Mouse (Mus musculus): ENCODE measurements around the gene Cdh3. TPM values are rescaled to one million over a fixed set of nuclear protein-coding genes. Genes with fewer than 3 reads are reported as not detected.

Cdh3 gene
- total RNA-seq (2017): not detected in 2 replicates

DNA sequence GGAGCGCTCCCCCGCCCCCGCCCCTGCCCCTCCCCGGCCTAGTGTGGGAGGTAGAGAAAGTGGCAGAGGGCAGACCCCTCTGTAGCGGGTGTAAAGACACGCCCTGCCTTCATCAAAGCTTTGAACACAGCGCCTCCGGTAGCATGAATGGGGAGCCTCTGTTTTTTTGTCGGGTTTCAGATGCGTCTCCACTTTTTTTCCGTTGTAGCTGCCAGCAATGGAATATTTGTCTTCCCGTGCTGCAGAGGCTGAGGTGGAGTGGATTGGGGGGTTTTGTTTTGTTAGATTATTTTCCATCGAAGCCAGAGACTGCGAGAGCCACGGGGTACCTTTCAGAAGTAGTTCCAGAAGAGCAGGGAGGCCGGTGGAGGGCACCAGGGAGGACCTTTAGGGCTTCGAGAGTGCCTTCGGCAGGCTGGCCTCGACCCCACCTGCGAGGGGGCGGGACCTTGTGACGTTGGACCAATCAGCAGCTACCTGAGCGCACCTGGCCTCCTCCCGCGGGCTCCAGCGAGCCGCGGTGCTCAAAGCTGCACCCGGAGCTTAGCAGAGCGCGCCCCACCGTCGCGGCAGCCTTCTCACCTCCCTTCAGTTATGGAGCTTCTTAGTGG is at the start of gene Cdh3:
Gene Cdh3 (plus strand): TSS at position 527 of the 611 bp plus-strand sequence.
- ATAC-seq (replicated peaks; ENCODE audit: low read depth, poor library complexity, severe bottlenecking): no peak

DNA sequence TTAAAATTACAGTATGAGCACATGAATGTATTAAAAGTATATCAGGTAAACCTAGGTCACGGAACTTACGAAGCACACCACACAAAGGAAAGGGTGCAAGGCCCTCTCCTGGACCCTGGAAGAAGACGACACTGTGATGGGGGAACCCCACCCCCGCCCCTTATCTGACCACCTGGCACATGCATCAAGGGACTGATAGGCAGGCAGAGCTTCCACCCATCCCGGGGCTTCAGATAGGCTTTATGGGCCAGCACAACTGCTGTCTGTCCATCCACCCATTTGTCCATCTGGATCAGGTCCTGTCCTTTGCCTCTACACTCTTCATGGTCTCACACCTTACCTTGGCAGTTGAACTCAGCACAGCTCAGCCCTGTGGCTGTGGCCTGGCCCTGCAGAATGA is 48.6 kb upstream of the Cdh3 start:
- no peak for ATAC-seq (replicated peaks; ENCODE audit: low read depth, poor library complexity, severe bottlenecking)

DNA sequence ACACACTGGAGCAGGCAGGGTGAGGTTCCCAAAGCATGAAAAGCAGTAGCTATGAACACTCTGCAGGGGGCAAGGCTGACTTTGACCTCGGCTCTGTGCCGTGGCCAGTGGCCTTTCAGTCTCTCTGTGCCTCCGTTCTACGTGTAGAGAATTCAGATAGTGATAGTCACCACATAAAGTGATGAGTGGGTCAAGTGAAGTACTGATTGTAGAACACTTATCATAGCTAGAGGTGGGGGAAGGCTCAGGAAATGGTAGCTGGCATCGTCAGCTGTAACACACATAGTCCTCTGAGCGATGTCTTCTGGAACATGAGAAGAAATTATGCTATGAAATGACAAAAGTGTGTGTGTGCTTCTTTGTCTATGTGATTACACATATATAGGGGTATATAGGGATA is 46.9 kb upstream of the Cdh3 start:
- ATAC-seq (replicated peaks; ENCODE audit: low read depth, poor library complexity, severe bottlenecking): no peak

DNA sequence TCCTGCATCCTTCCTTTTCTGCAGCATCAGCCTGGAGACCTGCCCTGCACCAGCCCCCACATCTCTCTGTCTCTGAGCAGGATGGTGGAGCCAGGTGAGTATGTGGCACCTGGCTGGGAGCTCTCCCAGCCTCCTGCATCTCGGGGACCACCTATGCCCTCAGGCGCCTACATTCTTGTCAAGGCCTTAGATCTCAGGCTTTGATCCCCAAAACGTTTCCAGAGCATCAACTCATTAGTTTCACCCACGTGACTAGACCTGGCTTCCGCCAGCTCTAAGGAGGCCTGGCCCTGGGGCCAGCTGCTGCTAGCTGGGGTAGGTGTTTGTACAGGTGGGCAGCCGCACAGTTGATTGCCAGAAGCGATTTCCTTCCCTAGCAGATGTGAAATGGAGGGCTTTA is 41.2 kb upstream of the Cdh3 start:
- no peak for ATAC-seq (replicated peaks; ENCODE audit: low read depth, poor library complexity, severe bottlenecking)

DNA sequence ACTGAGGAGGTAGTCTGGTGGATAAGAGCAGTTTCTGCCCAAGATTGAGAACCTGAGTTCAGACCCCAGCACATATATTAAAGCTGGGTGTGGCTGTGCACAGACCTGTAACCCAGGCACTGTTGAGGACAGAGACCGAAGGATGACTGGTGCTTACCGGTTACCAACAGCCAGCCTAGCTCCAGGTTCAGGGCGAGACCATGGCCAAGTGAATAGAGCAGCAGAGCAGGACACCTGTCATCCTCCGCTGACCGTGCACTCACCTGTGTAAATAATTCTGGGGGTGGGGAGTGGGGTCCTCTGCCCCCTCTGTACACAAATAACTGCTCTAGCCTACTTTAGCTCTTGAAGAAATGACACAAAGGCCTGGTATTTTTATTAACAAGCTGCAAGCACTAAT is 36.7 kb upstream of the Cdh3 start:
- no peak for ATAC-seq (replicated peaks; ENCODE audit: low read depth, poor library complexity, severe bottlenecking)

DNA sequence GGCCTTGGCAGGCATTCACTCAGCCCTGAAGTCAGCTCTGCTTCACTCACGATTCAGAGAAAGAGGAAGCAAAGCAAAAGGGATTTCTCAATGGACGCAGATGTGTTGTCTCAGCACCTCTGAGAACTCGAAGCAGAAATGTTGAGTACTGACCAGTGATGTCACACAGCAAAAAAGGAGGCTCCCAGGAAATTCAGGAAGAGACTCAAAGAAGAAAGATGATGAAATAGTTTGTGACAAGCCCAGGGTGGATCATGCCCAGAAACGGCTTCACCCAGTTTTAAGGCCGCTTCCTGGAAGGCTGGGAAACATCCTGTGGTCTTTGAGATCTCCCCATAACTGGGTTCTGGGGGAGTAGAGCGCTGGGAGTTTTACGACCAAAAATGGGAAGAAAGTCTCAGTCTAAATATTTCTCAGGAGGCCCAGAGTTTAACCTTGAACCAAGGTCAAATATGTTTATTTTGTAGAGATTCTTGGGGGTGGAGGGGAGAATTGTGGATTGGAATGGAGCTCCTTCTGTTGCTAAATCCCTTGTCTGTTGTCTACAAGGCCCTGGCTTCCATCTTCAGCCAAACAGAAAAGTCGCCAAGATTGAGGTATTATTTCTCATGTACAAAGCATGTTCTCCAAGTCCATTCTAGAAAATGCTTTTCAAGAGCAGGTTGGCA is 10.5 kb upstream of the Cdh3 start, which contains the start of gene 6030452D12Rik:
Gene 6030452D12Rik (plus strand): TSS at position 505 of the 668 bp plus-strand sequence.
- ATAC-seq (replicated peaks; ENCODE audit: low read depth, poor library complexity, severe bottlenecking): peak; percentile 81

DNA sequence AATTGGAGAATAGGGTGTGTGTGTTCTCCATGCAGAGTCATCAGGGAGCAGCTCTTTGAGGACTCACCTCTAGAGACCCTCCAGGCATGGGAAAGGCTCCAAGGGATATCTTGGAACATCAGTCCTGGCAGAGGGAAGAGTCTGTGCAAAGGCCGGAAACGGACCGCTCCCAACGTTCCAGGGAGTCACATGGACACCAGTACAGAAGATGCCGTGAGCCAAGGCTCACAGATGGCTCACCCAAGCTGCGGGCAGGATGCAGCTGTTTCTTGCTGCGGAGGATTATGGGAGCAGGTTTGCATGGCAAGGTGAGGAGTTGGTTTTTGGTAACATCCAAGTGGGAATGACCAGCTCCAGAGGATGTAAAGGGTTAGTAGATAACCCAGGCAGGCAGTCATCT is 6.5 kb upstream of the Cdh3 start:
- ATAC-seq (replicated peaks; ENCODE audit: low read depth, poor library complexity, severe bottlenecking): no peak

DNA sequence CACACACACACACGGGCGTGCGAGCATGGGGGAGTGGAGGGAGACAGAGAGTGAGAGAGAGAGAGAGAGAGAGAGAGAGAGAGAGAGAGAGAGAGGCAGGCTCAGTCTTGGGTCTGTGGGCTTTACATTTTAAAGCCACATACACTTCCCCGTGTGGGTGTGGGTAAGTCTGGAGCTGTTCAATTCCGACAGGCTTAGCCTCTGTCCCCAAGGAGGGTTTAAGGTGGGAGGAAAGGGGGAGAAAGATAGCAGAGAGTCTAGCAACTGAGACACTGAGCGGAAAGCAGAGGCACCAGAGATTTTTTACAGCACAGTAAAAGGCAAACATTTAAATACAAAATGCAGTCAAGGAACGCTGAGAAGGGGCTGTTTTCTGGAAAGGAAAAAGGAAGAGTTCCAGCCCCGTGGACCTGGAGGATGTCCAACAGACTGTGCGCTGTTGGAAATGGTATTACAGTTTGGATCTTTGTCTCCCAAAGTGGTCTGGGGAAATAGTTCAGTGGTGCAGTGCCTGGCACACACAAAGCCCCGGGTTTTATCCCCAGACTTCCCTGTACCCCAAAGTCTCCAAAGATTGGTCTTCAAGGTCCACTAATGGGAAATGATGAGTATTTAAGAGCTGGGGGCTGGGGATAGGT is 5.2 kb upstream of the Cdh3 start:
- ATAC-seq (replicated peaks; ENCODE audit: low read depth, poor library complexity, severe bottlenecking): no peak

DNA sequence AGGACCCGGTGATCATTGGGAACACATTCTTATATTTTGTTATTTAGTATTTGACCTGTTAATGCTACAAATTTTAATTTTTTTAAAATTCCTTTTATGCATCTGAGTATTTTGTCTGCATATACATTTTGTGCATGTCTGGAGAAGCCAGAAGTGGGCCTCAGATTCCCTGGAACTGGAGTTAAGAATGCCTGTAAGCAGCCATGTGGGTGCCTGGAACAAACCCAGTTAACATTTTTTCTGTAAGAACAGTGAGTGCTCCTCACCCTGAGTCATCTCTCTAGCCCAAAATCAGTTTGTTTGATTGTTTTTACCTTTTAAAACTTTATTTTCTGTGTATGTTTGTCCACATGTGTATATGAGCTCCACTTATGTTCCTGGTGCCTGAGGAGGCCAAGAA is 4.6 kb upstream of the Cdh3 start:
- no peak for ATAC-seq (replicated peaks; ENCODE audit: low read depth, poor library complexity, severe bottlenecking)

DNA sequence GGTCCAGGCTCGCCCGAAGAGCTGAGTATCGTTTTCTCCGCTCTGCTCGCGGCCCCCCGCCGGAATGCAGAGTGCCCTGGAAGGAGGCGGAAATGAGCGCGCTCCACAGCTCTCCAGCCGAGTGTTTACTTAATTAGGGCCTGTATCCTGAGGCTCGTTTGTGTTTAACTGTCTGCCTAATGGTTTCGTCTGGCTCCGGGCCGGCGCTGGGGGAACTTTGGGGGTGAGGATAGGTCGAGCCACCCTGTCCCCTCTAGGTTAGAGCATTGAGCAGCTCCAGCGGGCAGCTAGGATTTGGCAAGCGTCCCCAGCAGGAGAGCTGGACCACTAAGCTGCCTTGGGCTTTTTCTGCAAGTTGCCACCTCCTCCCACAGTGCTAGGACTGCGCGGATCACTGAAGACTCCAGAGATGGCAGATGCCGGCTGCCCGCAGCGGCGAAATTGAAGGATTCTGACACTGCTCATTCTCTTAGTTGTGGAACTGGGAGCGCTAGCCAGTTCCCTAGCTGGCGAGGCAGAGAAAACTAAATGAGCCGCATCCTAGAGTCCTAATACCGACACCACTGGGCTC is 2.8 kb upstream of the Cdh3 start:
- ATAC-seq (replicated peaks; ENCODE audit: low read depth, poor library complexity, severe bottlenecking): peak; percentile 40; the same call in 1 of the 2 replicates

DNA sequence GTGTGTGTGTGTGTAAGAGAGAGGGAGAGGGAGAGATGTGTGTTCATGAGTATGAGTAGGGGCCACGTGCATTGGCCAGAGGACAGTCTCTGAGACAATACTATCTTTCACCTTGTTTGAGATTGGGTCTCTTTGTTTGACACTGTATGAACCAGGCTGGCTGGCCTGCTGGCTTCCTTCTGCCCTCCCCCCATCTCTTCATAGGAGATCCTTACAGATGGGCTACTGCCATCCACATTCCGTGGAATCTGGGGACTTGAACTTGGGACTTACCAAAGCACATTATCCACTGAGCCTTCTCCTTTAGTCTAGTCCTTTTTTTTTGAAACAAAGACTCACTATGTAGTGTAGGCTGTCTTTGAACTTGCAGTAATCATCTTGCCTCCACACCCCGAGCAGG is 2.2 kb upstream of the Cdh3 start:
- no peak for ATAC-seq (replicated peaks; ENCODE audit: low read depth, poor library complexity, severe bottlenecking)

DNA sequence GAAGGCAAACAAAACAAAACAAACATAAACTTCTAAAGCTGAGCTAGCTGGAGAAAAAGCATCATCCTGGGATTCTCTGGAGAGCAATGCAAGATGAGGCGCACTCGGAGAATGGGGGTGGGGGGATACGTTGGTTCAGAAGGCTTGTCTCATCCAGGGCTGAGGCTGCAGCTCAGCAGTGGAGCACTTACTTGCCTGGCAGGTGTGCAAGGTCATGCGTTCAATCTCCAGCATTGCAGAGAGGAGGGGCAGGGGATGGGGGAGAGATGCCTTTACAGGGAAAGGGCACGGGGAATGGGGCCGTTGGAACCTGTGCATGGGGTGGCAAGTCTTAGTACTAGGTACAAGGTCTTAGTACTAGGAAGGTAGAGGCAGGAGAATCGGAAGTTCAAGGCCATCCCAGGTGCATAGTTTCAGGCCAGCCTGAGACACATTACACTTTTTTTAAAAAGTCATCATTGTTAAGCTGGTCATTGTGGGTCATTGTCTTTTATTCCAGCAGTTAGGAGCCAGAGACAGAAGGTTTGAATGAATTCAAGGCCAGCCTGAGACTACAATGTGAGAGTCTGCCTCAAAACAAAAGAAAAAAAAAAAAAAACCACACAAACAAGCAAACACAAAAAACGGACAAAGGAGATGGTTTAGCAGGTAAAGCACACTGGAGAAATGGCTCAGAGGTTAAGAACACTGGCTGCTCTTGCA is 1.5 kb upstream of the Cdh3 start:
- ATAC-seq (replicated peaks; ENCODE audit: low read depth, poor library complexity, severe bottlenecking): no peak

DNA sequence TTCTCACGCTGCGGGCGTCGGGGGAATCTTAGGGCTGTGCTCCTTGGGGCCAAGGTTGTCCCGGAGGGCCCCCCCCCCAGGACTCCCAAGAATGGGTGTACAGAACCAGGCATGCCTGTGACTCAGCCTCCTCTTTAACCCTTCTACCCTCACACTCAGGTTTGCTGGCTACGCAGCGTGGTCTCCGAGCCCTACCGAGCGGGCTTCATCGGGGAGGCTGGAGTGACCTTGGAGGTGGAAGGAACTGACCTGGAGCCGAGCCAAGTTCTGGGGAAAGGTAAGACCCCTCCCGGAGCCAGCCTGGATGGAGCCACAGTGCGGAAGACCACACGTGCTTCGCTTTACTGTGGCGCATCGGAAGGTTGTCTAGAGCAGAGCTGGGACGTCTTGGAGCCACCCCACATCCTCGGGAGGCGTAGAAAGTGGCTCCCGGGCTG is 392 bp downstream of the Cdh3 start:
- peak; percentile 24; the same call in 1 of the 2 replicates for ATAC-seq (replicated peaks; ENCODE audit: low read depth, poor library complexity, severe bottlenecking)

DNA sequence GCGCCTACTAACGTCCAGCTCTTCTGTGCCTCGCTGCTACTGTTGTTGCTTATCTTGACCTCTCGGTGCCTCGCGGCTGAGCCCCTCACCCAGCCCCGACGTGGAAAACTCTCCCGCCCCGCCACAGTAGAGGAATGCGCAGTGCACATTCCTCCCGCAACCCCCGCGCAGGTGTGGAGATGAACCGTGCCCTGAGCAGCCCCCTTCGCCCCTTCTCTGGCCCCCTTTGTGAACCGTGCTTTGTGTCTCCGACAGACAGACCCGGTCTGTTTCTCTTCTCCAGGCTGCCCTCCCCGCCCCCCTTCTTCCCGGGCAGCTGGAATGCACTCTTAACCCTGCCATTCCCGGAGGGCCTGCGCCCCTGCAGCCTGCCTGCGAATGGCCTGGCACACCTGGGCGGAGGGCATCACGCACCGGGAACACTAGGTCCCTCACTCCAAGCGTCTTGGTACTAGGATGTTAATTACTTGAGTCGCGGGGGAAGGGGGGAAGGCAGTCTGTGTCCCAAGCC is 895 bp downstream of the Cdh3 start:
- no peak for ATAC-seq (replicated peaks; ENCODE audit: low read depth, poor library complexity, severe bottlenecking)

DNA sequence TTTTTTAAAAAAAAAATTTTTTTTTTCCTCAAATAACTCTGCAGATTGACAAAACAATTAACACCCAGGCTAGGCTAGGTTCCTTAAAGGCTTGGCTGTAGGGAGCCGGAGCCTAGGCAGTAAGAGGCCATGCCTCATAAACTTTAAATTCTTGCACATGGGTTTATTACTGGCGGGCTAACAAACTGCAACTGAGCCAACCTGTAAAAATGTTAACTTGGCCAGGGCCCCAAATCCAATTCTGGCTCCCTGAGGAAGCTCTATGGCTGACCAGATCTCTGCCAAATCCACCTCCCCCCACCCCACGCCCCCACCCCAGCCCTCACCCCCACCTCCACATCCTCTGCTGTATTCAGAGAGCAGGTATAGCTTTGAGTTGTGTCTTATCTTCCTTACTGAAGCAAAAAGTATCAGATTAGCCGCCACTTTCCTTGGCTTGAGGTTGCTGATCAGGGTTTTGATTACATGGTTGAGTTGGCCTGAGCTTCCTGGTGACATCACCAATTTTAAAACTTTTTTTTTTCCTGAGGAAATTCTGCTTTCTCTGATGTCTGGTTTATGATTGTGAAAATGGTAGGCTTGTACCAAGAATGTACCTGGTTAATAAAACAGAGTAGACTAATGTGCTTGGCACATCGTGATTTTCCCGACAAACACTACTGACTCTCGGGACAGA is 1.9 kb downstream of the Cdh3 start:
- ATAC-seq (replicated peaks; ENCODE audit: low read depth, poor library complexity, severe bottlenecking): no peak

DNA sequence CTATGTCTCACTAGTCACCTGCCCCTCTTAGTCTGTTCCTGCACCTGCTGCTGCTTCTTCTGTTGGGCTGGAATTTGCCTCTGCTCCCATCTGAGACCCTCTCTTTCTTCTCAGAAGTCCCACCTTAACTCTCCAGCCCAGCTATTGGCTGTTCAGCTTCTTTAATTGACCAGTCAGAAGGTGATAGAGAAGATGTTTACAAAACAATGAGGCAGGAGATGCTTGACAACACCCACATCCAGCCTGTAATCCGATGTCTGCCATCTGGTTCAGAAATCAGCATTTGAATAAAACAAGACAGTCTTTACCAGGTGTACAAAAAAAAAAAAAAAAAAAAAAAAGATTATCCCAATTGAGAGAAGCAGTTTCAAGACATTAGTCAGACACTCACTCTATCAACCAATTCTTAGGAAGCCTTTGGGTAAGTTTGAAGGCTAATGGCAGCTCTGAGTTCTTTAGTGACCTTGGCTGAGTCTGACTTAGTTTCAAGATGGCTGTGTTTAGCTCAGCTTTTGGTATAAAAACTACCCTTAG is 5.3 kb downstream of the Cdh3 start:
- no peak for ATAC-seq (replicated peaks; ENCODE audit: low read depth, poor library complexity, severe bottlenecking)

DNA sequence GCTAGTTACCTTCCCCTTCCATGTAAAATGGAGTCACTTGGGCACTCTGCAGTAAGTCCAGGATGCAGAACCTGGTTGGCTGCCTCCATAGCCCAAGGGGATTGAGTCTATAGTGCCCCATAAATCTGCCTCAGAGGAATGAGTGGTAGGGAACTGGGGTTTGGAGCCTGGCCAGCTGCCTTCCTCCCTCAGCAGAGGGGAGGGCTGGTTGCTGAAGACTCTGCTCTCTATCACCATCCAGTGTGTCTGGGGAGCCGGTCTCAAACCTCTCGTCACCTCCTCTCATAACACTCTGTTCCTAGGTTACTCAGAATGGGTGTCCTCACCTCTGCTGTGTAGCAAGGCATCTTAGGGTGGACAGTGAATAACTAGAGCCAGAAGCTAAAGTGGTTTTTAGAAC is 5.9 kb downstream of the Cdh3 start:
- peak; percentile 89 for ATAC-seq (replicated peaks; ENCODE audit: low read depth, poor library complexity, severe bottlenecking)

DNA sequence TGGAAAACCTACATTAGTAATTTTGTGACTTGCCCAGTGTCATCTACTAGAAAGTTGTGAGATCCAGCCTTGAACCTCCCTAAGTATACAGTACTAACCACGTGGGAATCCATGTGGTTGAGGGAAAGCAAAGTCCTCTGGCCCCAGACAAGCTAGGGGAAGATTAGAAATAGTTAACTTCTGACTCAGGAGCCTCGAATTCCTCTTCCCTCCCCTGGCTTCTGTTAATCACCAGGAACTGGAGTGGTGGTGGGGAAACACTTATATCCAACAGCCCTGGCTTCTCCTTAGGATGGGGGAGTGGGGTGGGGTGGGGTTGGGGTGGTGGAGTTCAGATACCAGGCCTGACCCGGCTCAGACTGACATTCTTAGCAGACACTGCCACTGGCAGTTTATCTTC is 8.1 kb downstream of the Cdh3 start:
- ATAC-seq (replicated peaks; ENCODE audit: low read depth, poor library complexity, severe bottlenecking): no peak

DNA sequence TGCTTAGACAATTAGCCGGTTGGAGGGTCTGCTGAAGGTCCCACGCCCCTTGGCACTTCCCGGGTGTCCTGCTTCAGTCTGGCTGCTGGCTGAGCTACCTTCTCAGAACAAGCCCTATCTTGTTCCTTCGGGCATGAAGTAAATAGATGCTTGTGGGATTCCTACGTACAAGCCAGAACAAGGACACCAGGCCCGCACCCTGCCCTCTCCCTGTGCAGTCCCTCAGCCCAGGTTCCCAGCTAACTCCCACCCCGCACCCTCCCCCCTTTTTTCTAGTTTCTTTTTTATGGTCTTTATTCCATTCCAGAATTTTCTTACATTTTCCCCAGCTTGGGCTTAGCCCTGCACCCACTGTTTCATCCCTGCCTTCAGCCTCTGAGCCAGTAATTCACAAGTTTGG is 9.9 kb downstream of the Cdh3 start:
- no peak for ATAC-seq (replicated peaks; ENCODE audit: low read depth, poor library complexity, severe bottlenecking)

DNA sequence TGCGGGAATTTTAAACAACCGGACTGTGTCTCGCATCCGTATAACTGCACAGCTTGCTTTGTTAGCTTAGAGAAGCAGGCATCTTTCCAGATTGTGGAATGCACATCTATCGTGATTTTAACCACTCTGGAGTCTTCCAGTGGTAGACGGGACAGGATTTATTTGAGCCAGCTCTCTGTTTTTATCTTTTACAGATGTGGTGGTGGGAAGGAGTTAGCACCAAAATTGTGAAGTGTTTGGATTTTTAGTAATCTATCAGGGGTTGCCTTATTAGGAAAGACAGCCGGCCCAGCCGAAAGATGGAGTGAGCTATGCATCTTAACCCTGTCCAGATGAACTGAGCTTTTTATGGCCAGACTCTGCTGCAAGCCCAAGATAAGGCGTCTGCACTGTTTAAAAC is 11.2 kb downstream of the Cdh3 start:
- no peak for ATAC-seq (replicated peaks; ENCODE audit: low read depth, poor library complexity, severe bottlenecking)

Measured in common myeloid progenitor, adult 5-6 weeks (primary cell).